ENCODE assay signal across 13 mouse cellular contexts in genomic region chr7:80604908-80605556, GRCm38 (mm10).
A peak's percentile ranks its signal among the peaks of the same experiment; 100 is the strongest.
DNase-seq lines count a peak whose midpoint lies in the region; ATAC-seq and TF ChIP-seq lines count a peak whose summit lies in the region.
"Had no signal": no experiment of that assay in that cellular context is flagged by ENCODE, and none has a peak within 500 bp of the region (broad histone marks: within the 10 kb centered on the region; RNA-seq: fewer than 3 reads in every experiment).

No protein-coding gene starts in this region.

- no peak overlapping the region for H3K4me3 ChIP-seq in forebrain, postnatal 0 days (ENCODE audit: low read depth, low read length)
- no peak overlapping the region for H3K4me3 ChIP-seq in forebrain, embryonic 15.5 days
- no peak overlapping the region for H3K4me3 ChIP-seq in midbrain, embryonic 13.5 days (replicated peaks)
- H3K4me3 ChIP-seq in midbrain, embryonic 14.5 days (replicated peaks; ENCODE audit: low read depth, low read length) = no peak overlapping the region
- H3K4me3 ChIP-seq: embryonic facial prominence, embryonic 12.5 days; left cerebral cortex, adult 2 months; limb, embryonic 13.5 days had no signal

- intact Hi-C loops in left cerebral cortex, postnatal 36 days (cut with DNase I) = no loop called here

- H3K27ac ChIP-seq in forebrain, postnatal 0 days (ENCODE audit: low read depth, low read length) = no peak overlapping the region
- no peak overlapping the region for H3K27ac ChIP-seq in forebrain, embryonic 15.5 days (replicated peaks)
- 0 out of 2 replicates have a peak overlapping the region, but pooled peaks have one; percentile 3 for H3K27ac ChIP-seq in midbrain, embryonic 13.5 days
- no peak overlapping the region for H3K27ac ChIP-seq in midbrain, embryonic 14.5 days (replicated peaks; ENCODE audit: low read depth, low read length)
- H3K27ac ChIP-seq: embryonic facial prominence, embryonic 12.5 days; left cerebral cortex, adult 2 months; limb, embryonic 13.5 days had no signal

- H3K9ac ChIP-seq in forebrain, postnatal 0 days = no peak overlapping the region
- H3K9ac ChIP-seq in forebrain, embryonic 15.5 days (replicated peaks) = no peak overlapping the region
- H3K9ac ChIP-seq in midbrain, embryonic 13.5 days (replicated peaks) = no peak overlapping the region
- H3K9ac ChIP-seq in midbrain, embryonic 14.5 days (replicated peaks; ENCODE audit: low read length) = no peak overlapping the region
- H3K9ac ChIP-seq: embryonic facial prominence, embryonic 12.5 days; limb, embryonic 13.5 days had no signal

- peaks cover 41% of the 10 kb centered on the region for H3K36me3 ChIP-seq in forebrain, postnatal 0 days (ENCODE audit: insufficient read depth)
- 0 out of 2 replicates have a peak, but pooled peaks cover 12% of the 10 kb centered on the region for H3K36me3 ChIP-seq in forebrain, embryonic 15.5 days
- H3K36me3 ChIP-seq in midbrain, embryonic 13.5 days = peaks cover 15% of the 10 kb centered on the region
- peaks cover 11% of the 10 kb centered on the region for H3K36me3 ChIP-seq in midbrain, embryonic 14.5 days (ENCODE audit: control insufficient read depth, insufficient read depth, low read length)

- DNase-seq in forebrain, postnatal 0 days = no peak
- peak; percentile 13 to 27 for DNase-seq in kidney, postnatal 36 days
- no peak for DNase-seq in kidney, adult 8-10 months
- no peak for DNase-seq in midbrain, embryonic 14.5 days
- no peak for DNase-seq in left cerebral cortex, postnatal 36 days (ENCODE audit: low spot score in 2 of 2)
- DNase-seq: adrenal gland, postnatal 10 days; cerebellum, adult 2 months had no signal

- ATAC-seq in forebrain, postnatal 0 days = peak; percentile 25; the same call in 1 of the 2 replicates
- no peak for ATAC-seq in forebrain, embryonic 15.5 days (replicated peaks)
- no peak for ATAC-seq in midbrain, embryonic 13.5 days
- ATAC-seq in midbrain, embryonic 14.5 days (ENCODE audit: low FRiP score, low TSS enrichment) = no peak
- ATAC-seq: intestine, embryonic 16.5 days had no signal

- no peak overlapping the region for H3K4me2 ChIP-seq in forebrain, postnatal 0 days (ENCODE audit: low read depth)
- no peak overlapping the region for H3K4me2 ChIP-seq in forebrain, embryonic 15.5 days (replicated peaks)
- H3K4me2 ChIP-seq in midbrain, embryonic 13.5 days (replicated peaks) = no peak overlapping the region
- no peak overlapping the region for H3K4me2 ChIP-seq in midbrain, embryonic 14.5 days (ENCODE audit: low read length)
- H3K4me2 ChIP-seq: embryonic facial prominence, embryonic 12.5 days; limb, embryonic 13.5 days had no signal

- H3K4me1 ChIP-seq in forebrain, postnatal 0 days (ENCODE audit: insufficient read depth) = no peaks in the 10 kb centered on the region
- no peaks in the 10 kb centered on the region for H3K4me1 ChIP-seq in forebrain, embryonic 15.5 days
- H3K4me1 ChIP-seq in midbrain, embryonic 13.5 days (replicated peaks) = peaks cover 7% of the 10 kb centered on the region; the same call in 1 of the 2 replicates
- H3K4me1 ChIP-seq in midbrain, embryonic 14.5 days (ENCODE audit: control insufficient read depth, insufficient read depth, low read length) = no peaks in the 10 kb centered on the region

- H3K9me3 ChIP-seq in forebrain, postnatal 0 days (ENCODE audit: low read length) = no peaks in the 10 kb centered on the region
- no peaks in the 10 kb centered on the region for H3K9me3 ChIP-seq in forebrain, embryonic 15.5 days
- no peaks in the 10 kb centered on the region for H3K9me3 ChIP-seq in midbrain, embryonic 13.5 days
- H3K9me3 ChIP-seq in midbrain, embryonic 14.5 days (ENCODE audit: control insufficient read depth, low read length) = no peaks in the 10 kb centered on the region
- H3K9me3 ChIP-seq: embryonic facial prominence, embryonic 12.5 days; limb, embryonic 13.5 days had no signal

- no peaks in the 10 kb centered on the region for H3K27me3 ChIP-seq in forebrain, postnatal 0 days (ENCODE audit: insufficient read depth, low read length)
- no peaks in the 10 kb centered on the region for H3K27me3 ChIP-seq in forebrain, embryonic 15.5 days
- H3K27me3 ChIP-seq in midbrain, embryonic 13.5 days = no peaks in the 10 kb centered on the region
- H3K27me3 ChIP-seq in midbrain, embryonic 14.5 days (ENCODE audit: control insufficient read depth, insufficient read depth, low read length) = no peaks in the 10 kb centered on the region
- H3K27me3 ChIP-seq: embryonic facial prominence, embryonic 12.5 days; limb, embryonic 13.5 days had no signal

- TF ChIP-seq CTCF in forebrain, postnatal 0 days (IDR thresholded peaks at IDR 0.05; ENCODE audit: low read depth) = no peak

- WGBS in forebrain, postnatal 0 days = 31% methylated on average over 11 of the region's 11 CpGs
- WGBS in forebrain, embryonic 15.5 days = 29% methylated on average over 11 of the region's 11 CpGs
- WGBS in midbrain, embryonic 13.5 days = 27% methylated on average over 11 of the region's 11 CpGs
- WGBS in midbrain, embryonic 14.5 days = 34% methylated on average over 11 of the region's 11 CpGs

Comparison
In these comparisons a context has a peak if more than half of its experiments do, and no peak if none do; other contexts are left out.
1. DNase-seq: peak in kidney, postnatal 36 days (2 of 2); none in forebrain, postnatal 0 days (single experiment), kidney, adult 8-10 months (0 of 2), midbrain, embryonic 14.5 days (single experiment) and left cerebral cortex, postnatal 36 days (0 of 2).